Mouse (Mus musculus) embryo, embryonic 9.5 days (tissue): ENCODE results near the gene Arhgef5.

Experiments
- DNase-seq: peaks from one replicate; pipeline ENCODE4 v3.0.0-alpha.2; 2017; ENCODE audit errors: extremely low spot score

Gene Arhgef5

DNA sequence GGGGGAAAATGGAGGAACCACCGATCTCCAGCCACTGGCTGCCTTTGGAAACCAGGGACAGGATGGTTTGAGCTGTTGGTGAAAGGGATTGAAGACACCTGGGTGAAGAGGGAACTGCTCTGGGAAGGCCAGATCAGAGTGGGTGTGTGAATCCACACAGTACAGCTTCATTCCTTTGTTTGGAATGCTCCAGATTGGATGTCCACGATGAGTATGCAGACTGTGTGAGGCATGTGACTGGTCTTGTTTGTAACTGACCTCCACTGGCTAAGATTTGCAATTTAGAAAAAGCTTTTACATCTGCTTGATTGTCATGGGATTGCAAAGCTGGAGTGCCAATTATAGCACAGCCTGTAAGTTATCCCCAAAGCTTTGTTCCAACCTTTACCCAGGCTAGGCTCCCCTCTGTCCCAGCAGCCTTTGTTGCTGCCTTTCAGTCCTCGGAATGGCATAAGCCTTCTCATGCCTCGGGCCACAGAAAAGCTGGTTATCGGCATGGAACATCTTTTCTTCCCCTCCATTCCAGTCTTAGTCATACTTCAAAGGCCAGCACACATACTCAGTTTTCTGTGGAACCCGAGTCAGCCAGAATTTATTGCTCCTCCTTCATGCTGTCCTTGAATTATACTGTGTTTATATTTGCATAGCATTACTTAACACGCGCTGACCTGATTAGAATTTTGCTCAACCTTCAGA lies 47.7 kb downstream of the Arhgef5 start:
- DNase-seq, result no peak

DNA sequence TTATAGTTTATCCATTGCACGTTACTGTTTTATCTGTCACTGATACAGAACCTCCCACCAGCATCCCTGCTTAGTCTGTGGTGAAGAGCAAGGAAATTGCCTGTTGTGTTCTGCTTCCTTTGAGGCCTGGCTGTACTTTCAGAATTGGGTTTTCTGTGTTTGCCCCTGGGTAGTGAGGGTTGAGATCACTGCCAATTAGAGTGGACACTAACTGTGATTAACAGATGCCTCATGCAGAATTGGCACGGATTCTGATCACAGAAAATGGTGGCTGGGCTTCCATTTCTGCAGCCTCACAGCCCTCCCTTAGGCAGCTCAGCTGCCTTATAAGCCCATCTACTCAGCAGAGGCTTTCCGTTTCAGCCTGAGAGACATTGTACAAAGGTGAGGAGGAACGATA lies 68.1 kb downstream of the Arhgef5 start:
- DNase-seq, result no peak

DNA sequence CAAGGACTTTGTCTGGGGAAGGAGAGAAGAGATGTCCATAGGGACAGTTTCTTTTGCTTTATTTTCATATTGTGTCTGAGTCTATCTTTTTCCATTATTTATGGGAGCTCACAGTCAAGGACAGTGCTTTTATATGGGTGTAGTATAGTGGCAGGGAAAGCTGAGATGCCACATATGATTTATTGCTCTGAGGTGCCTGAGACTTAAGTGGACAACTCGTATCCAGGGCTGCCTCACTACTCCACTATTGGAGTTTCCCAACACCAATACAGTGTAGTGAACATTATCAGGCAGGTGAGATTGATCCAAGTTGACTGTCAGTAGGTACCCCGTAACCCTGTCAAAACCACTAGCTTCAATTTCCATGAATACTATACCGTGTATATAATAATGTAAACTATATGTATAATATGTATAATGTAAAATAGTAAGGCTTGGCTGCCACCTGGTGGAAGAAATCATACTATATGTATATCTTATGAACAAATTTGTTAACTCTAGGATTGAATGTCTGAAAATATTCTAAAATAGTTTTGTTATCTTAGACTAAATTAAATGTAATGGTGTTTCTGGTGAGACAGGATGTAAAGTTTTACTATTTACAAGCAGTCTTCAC lies 70.3 kb downstream of the Arhgef5 start:
- DNase-seq, result no peak

DNA sequence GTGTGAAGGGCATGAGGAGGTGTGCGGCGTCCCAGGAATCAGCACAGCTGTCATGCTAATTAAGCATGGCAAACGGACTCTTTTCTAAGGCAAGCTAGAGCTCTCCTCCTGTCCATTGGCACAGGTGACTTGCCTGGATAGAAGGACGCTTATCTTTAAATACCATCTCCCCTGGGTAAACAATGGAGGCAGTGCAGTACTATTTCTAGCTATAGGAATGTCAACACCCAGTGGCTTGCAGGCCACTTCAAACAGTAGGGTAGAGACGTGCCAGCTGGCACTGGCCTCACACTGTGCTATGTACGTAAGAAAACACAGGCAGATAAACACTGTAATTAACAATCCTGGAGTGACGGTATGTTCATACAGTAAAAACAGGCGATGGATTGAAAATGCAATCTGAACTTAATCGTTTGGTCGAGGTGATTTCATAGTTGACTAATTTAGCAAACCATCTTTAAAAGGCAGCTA lies 72.1 kb downstream of the Arhgef5 start:
- DNase-seq, result no peak

DNA sequence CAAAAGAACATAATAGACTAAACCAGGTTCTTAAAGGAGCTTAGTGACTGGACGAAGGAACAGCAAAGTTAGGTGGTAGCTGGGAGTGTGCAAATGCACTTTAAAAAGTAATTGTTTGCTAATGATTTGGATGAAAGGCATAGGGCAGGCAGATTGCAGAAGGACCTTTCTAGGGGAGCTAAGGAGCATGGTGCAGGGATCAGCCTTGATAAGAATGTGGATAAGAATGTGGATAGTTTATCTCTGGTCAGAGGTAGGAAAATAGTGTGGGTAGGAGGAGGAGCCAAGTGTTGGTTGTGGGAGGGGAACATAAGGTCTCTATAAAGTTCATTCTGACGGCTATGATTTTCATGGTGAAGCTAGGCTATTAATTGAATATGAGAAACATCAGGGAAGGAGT lies 73.4 kb downstream of the Arhgef5 start:
- no peak for DNase-seq
